Mouse (Mus musculus): ENCODE data around the gene Vmn1r113. TPM values are rescaled to one million over a fixed set of nuclear protein-coding genes. Genes with fewer than 3 reads are reported as not detected.
"Not testable (repeated sequence)": the region's sequence is repeated elsewhere in the genome, so short reads cannot be mapped to it uniquely, and the experiment has no call there.

The Vmn1r113 gene
- not detected for total RNA-seq (2021)
- long read RNA-seq, experiment 1, result 0 reads
- long read RNA-seq, experiment 2, result 0 reads

- DNase-seq (ENCODE audit: low spot score in 2 of 2), result not testable (repeated sequence)
Measured at GRCm38 (mm10) chr7:20786985-20787384, at the start of gene Vmn1r113. Gene Vmn1r113 (plus strand): TSS chr7:20787285.

DNA sequence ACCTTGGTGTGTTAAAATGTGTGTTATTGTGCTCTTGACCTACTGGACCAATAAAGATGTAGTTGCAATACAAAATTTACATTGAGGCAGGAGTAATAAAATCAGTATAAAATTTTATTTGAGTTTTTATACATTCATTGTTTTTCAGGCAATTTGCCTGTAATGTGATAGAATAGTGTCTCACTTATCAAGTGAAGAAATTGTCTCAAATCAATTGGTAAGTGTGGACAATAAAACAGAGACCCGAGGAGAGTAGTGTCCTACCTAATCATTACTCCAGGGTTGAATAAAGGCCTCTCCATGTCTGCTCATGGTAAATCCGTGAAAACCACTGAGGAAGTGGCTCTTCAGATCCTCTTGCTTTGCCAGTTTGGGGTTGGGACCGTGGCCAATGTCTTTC lies 16.2 kb upstream of the Vmn1r113 start, which contains the start of gene Vmn1r112:
Gene Vmn1r112, plus strand, starts transcription at position 301 of the 400 bp plus-strand sequence.
- DNase-seq (ENCODE audit: low spot score in 2 of 2), result not testable (repeated sequence)

GRCm38 (mm10) chr7:20812086-20812485 lies 25.0 kb downstream of the Vmn1r113 start, which contains the start of gene Vmn1r114:
Gene Vmn1r114 (minus strand): TSS chr7:20812186.
- not testable (repeated sequence) for DNase-seq (ENCODE audit: low spot score in 2 of 2)

Other genes with a start within 250 kb of the Vmn1r113 start
- gene Gm5726, start 241.5 kb upstream of the Vmn1r113 start, total RNA-seq (2021), result not detected
- not detected for gene Gm4141, start 211.0 kb upstream of the Vmn1r113 start, total RNA-seq (2021)
- not detected for gene Gm4513, start 188.3 kb upstream of the Vmn1r113 start, total RNA-seq (2021)
- gene Vmn1r107, start 118.4 kb upstream of the Vmn1r113 start, total RNA-seq (2021), result not detected
- not detected for gene Vmn1r111, start 84.1 kb upstream of the Vmn1r113 start, total RNA-seq (2021)
- gene Gm10668, start 56.7 kb upstream of the Vmn1r113 start, total RNA-seq (2021), result not detected
- not detected for gene Vmn1r112, start 16.1 kb upstream of the Vmn1r113 start, total RNA-seq (2021)
- not detected for gene Vmn1r114, start 24.9 kb downstream of the Vmn1r113 start, total RNA-seq (2021)
- not detected for gene Vmn1r115, start 57.7 kb downstream of the Vmn1r113 start, total RNA-seq (2021)
- gene Vmn1r116, start 85.0 kb downstream of the Vmn1r113 start, total RNA-seq (2021), result not detected
- not detected for gene Vmn1r117, start 96.8 kb downstream of the Vmn1r113 start, total RNA-seq (2021)
- not detected for gene Vmn1r118, start 125.1 kb downstream of the Vmn1r113 start, total RNA-seq (2021)
- gene Vmn1r119, start 225.2 kb downstream of the Vmn1r113 start, total RNA-seq (2021), result not detected

Data from adrenal gland, postnatal 4 days (tissue).